8 mouse cellular contexts compared by ENCODE assay signal in the genomic region with DNA sequence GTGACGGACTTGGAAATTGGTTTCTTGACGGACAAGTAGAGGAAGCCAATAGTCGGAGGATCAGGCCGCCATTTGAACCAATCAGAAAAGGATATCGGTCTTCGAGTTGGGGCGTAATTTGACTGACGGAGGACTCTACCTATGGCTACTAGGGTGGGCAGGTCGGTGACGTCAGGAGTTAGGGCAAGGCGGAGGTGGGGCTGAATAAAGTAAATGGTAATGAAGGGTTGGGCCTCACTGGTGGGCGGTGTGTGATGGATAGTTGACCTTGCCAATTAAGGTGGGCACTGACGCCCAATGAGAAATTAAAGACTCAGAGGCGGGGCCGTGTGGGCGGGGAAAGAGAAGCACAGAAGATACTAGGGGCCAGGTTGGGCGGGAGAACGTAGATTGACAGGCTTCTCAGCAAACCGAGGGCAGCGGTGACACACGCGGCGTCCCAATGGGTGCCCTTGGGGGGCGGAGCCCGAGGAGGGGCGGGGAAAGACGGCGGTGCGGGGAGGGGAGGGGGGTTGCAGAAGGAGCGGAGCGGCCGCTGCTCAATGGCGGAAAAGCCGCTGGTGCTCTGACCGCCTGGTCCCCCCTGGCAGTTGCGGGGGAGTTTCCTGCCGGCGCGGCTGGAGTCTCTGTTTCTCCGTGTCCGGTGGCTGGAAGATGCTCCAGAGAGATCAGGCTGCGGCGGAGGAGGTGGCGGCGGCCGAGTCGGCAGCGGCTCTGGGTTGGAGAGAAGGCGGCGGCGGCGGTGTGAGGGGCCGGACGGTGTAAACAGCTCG. TPM values are rescaled to one million over a fixed set of nuclear protein-coding genes. Genes with fewer than 3 reads are reported as not detected.
A peak's percentile ranks its signal among the peaks of the same experiment; 100 is the strongest.
DNase-seq lines count a peak whose midpoint lies in the region; ATAC-seq lines count a peak whose summit lies in the region.

No protein-coding gene starts in this region.

- peak overlapping the region; percentile 87 for H3K4me2 ChIP-seq in heart, embryonic 13.5 days
- peak overlapping the region; percentile 86 for H3K4me2 ChIP-seq in liver, embryonic 12.5 days
- H3K4me2 ChIP-seq in stomach, embryonic 15.5 days: peak overlapping the region; percentile 66

- H3K9ac ChIP-seq in heart, embryonic 13.5 days: peak overlapping the region; percentile 99
- H3K9ac ChIP-seq in liver, embryonic 12.5 days: peak overlapping the region; percentile 100
- peak overlapping the region; percentile 92 for H3K9ac ChIP-seq in stomach, embryonic 15.5 days

- WGBS in heart, embryonic 13.5 days: under 1% methylated on average over 54 of the region's 55 CpGs
- under 1% methylated on average over 54 of the region's 55 CpGs for WGBS in liver, embryonic 12.5 days (ENCODE audit: insufficient replicate concordance)
- under 1% methylated on average over 53 of the region's 55 CpGs for WGBS in stomach, embryonic 15.5 days

- peak overlapping the region; percentile 84 for H3K27ac ChIP-seq in brown adipose tissue, adult 24 weeks (replicated peaks; ENCODE audit: low read depth, low read length)
- peak overlapping the region; percentile 96 for H3K27ac ChIP-seq in heart, embryonic 13.5 days (replicated peaks)
- peak overlapping the region; percentile 96 for H3K27ac ChIP-seq in liver, embryonic 12.5 days
- peak overlapping the region; percentile 97 for H3K27ac ChIP-seq in stomach, embryonic 15.5 days

- peak; percentile 100 for DNase-seq in CD4-positive, CD25-positive, alpha-beta regulatory T cell, adult 2 months (ENCODE audit: low read depth, low spot score)
- DNase-seq in fat pad, adult 2 months (ENCODE audit: extremely low read depth, low read depth, low spot score): peak; percentile 100
- peak; percentile 100 for DNase-seq in kidney, postnatal 10 days
- peak; percentile 100 for DNase-seq in natural killer cell, adult 2 months (ENCODE audit: low spot score in 2 of 2)

- ATAC-seq in heart, embryonic 13.5 days (ENCODE audit: extremely low read depth, insufficient number of reproducible peaks, low FRiP score, low TSS enrichment): peak; percentile 98
- peak; percentile 96 for ATAC-seq in liver, embryonic 12.5 days
- peak; percentile 98 for ATAC-seq in stomach, embryonic 15.5 days (ENCODE audit: insufficient read depth, low FRiP score, low read depth)

- peaks cover 11% of the 10 kb centered on the region for H3K4me1 ChIP-seq in brown adipose tissue, adult 24 weeks (ENCODE audit: control insufficient read depth, insufficient read depth, insufficient read length, low read length)
- peaks cover 29% of the 10 kb centered on the region for H3K4me1 ChIP-seq in heart, embryonic 13.5 days
- peaks cover 45% of the 10 kb centered on the region for H3K4me1 ChIP-seq in liver, embryonic 12.5 days
- H3K4me1 ChIP-seq in stomach, embryonic 15.5 days: peaks cover 9% of the 10 kb centered on the region; the same call in 1 of the 2 replicates

- no peaks in the 10 kb centered on the region for H3K36me3 ChIP-seq in heart, embryonic 13.5 days
- H3K36me3 ChIP-seq in liver, embryonic 12.5 days: peaks cover 14% of the 10 kb centered on the region; the same call in 1 of the 2 replicates
- H3K36me3 ChIP-seq in stomach, embryonic 15.5 days: no peaks in the 10 kb centered on the region

- H3K27me3 ChIP-seq in heart, embryonic 13.5 days (replicated peaks): no peaks in the 10 kb centered on the region
- no peaks in the 10 kb centered on the region for H3K27me3 ChIP-seq in liver, embryonic 12.5 days (replicated peaks)
- no peaks in the 10 kb centered on the region for H3K27me3 ChIP-seq in stomach, embryonic 15.5 days (replicated peaks)

- H3K4me3 ChIP-seq in brown adipose tissue, adult 24 weeks (ENCODE audit: insufficient read depth, low read depth, low read length): peak overlapping the region; percentile 83
- H3K4me3 ChIP-seq in heart, embryonic 13.5 days: peak overlapping the region; percentile 98
- H3K4me3 ChIP-seq in liver, embryonic 12.5 days: peak overlapping the region; percentile 98
- peak overlapping the region; percentile 83 for H3K4me3 ChIP-seq in stomach, embryonic 15.5 days (replicated peaks)

- no peaks in the 10 kb centered on the region for H3K9me3 ChIP-seq in heart, embryonic 13.5 days
- no peaks in the 10 kb centered on the region for H3K9me3 ChIP-seq in liver, embryonic 12.5 days (replicated peaks)
- no peaks in the 10 kb centered on the region for H3K9me3 ChIP-seq in stomach, embryonic 15.5 days

RNA-seq across cellular contexts. Expression of a gene that starts 1.1 kb away (rescaled TPM):
- polyA plus RNA-seq in brown adipose tissue, adult 24 weeks (2012; ENCODE audit: insufficient read depth, insufficient read length, missing spikeins): 82.8 and 117 TPM in 2 replicates
- 53.4 and 58.7 TPM in 2 replicates for polyA plus RNA-seq in heart, embryonic 13.5 days (2015; fragmentation: Nextera tagmentation; extraction: Ambion mirVana)
- polyA plus RNA-seq in liver, embryonic 12.5 days (2016; fragmentation: Nextera tagmentation; extraction: Ambion mirVana): 71.7 and 75.2 TPM in 2 replicates
- polyA plus RNA-seq in stomach, embryonic 15.5 days (2015; fragmentation: Nextera tagmentation; extraction: Ambion mirVana): 78.9 and 80.0 TPM in 2 replicates

Comparison
In these comparisons a context has a peak if more than half of its experiments do, and no peak if none do; other contexts are left out.
1. Peak in every context shown above with its lines: DNase-seq, ATAC-seq, H3K4me3 ChIP-seq and H3K27ac ChIP-seq.